Mouse (Mus musculus) liver, adult 2 months (tissue): Measurements from ENCODE around the gene Mmp17. TPM values are rescaled to one million over a fixed set of nuclear protein-coding genes. Genes with fewer than 3 reads are reported as not detected.

Source experiments
- DNase-seq: peaks from one replicate; pipeline ENCODE4 v3.0.0-alpha.2; 2011; ENCODE audit warnings: low read depth, low spot score; ENCODE audit errors: extremely low read depth
- H3K27ac ChIP-seq: fragments of 200-500 bp; replicated peaks from 2 replicates; pipeline ENCODE4 v1.5.1; 2012; ENCODE audit warnings: low read depth, mild to moderate bottlenecking, control low read depth, inconsistent platforms, low read length; ENCODE audit not compliant: insufficient read depth
- H3K27me3 ChIP-seq: fragments of 200-500 bp; 2 replicates; pipeline ENCODE4 v1.6.1; 2012; ENCODE audit warnings: mild to moderate bottlenecking, moderate library complexity, low read length, inconsistent platforms; ENCODE audit not compliant: control insufficient read depth, insufficient read depth
- H3K36me3 ChIP-seq: fragments of 200-500 bp; 2 replicates; pipeline ENCODE4 v1.6.1; 2012; ENCODE audit warnings: low read length, inconsistent platforms; ENCODE audit not compliant: control insufficient read depth, insufficient read depth
- H3K4me1 ChIP-seq: fragments of 200-500 bp; 2 replicates; pipeline ENCODE4 v1.6.1; 2011; ENCODE audit warnings: low read length; ENCODE audit not compliant: control insufficient read depth, insufficient read depth
- H3K4me3 ChIP-seq: fragments of 200-500 bp; 2 replicates; pipeline ENCODE4 v1.5.1; 2011; ENCODE audit warnings: low read depth, mild to moderate bottlenecking, control low read depth, low read length, moderate library complexity; ENCODE audit not compliant: insufficient read depth
- H3K79me2 ChIP-seq: fragments of 200-500 bp; 2 replicates; pipeline ENCODE4 v1.6.1; 2012; ENCODE audit warnings: inconsistent platforms, mild to moderate bottlenecking, low read length, moderate library complexity; ENCODE audit not compliant: control insufficient read depth, insufficient read depth
- H3K9ac ChIP-seq: fragments of 200-500 bp; 2 replicates; pipeline ENCODE4 v1.6.1; 2012; ENCODE audit warnings: low read depth, mild to moderate bottlenecking, control low read depth, inconsistent platforms, low read length
- CTCF ChIP-seq: fragments of 200-500 bp; IDR thresholded peaks from 2 replicates; pipeline ENCODE4 v1.5.1; 2011; ENCODE audit warnings: low read depth, low read length, control low read depth
- POLR2A ChIP-seq: fragments of 200-500 bp; IDR thresholded peaks from 2 replicates; pipeline ENCODE4 v1.6.1; 2011; ENCODE audit warnings: low read length, control low read depth; ENCODE audit not compliant: insufficient read depth; ENCODE audit errors: extremely low read depth
- WGBS: fragments of 180-500 bp; shearing (Covaris S2); methylation state at CpG from one replicate; pipeline ENCODE4 v1.1.7; 2018; 5-methylcytosine and 5-hydroxymethylcytosine counted together
- polyA plus RNA-seq: library from polyadenylated mRNA; depleted of rRNA; stranded (reverse); fragments of >200 nt; gene quantifications from 2 replicates; pipeline ENCODE4 v1.2.3, GENCODE M21; 2012; rRNA removed
- total RNA-seq: library from RNA; depleted of rRNA; stranded (reverse); fragments of >200 nt; gene quantifications from 2 replicates; pipeline ENCODE4 v1.2.3, GENCODE M21; 2014; rRNA removed

Gene Mmp17
- total and polyA plus RNA-seq, 2 experiments, result 0.09 to 0.31 TPM

DNA sequence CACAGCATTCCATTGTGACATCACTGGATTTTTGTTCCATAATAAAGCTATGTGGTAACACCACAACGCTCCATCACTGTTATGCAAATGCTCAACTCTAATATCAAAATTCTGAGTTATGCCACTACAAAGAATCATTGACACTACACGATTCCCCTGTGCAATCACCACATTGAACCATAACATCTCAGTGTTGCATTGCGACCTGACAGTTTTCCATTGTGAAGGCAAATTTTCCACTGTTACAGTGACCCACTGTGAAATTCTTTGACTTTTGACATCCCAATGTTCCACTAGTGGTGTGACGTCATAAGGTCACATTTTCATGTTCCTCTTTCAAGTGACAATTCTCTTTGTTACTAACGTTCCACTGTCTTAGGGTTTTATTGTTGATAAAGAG is 66.9 kb downstream of the Mmp17 start:
- H3K79me2 ChIP-seq, result no peaks in the 10 kb centered on the region
- TF ChIP-seq POLR2A, result no peak
- no peaks in the 10 kb centered on the region for H3K36me3 ChIP-seq
- 96% methylated on average over 5 of the region's 5 CpGs for WGBS
- no peaks in the 10 kb centered on the region for H3K27me3 ChIP-seq
- no peak for DNase-seq
- no peak overlapping the region for H3K9ac ChIP-seq
- H3K4me3 ChIP-seq, result no peak overlapping the region
- no peaks in the 10 kb centered on the region for H3K4me1 ChIP-seq
- H3K27ac ChIP-seq, result no peak overlapping the region

DNA sequence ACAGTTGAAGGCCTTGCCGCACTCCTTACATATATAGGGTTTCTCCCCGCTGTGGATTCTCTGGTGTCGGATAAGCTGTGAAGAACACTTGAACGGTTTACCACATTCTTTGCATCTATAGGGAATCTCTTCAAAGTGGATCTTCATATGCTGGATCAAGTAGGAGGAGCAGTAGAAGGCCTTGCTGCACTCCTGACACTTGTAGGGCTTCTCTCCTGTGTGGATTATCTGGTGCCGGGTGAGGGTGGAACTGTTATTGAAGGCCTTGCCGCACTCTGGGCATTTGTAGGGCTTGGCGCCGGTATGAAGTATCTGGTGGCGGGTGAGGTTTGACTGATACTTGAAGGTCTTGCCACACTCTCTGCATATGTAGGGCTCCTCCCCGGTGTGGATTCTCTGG is 73.0 kb downstream of the Mmp17 start:
- no peak overlapping the region for H3K9ac ChIP-seq
- H3K79me2 ChIP-seq, result no peaks in the 10 kb centered on the region
- TF ChIP-seq CTCF (no peak), POLR2A (no peak)
- WGBS, result 96% methylated on average over 10 of the region's 10 CpGs
- no peaks in the 10 kb centered on the region for H3K27me3 ChIP-seq
- no peak overlapping the region for H3K27ac ChIP-seq
- DNase-seq, result no peak
- no peaks in the 10 kb centered on the region for H3K4me1 ChIP-seq
- H3K4me3 ChIP-seq, result no peak overlapping the region
- H3K36me3 ChIP-seq, result peaks cover 28% of the 10 kb centered on the region

DNA sequence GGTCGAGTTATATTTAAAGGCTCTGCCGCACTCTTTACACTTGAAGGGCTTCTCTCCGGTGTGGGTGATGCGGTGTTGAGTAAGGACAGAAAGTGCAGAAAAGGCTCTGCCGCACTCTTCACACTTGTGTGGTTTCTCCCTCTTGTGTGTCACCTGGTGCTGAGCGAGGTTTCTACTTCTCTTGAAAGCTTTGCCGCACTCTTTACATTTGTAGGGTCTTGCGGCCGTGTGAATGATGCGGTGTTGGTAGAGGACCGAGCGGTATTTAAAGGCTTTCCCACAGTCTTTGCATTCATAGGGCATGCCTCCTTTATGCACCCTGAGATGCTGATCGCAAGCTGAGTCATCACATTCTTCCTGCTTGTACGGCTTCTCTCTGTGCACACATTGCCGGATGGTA is 74.0 kb downstream of the Mmp17 start:
- TF ChIP-seq POLR2A (no peak), CTCF (no peak)
- Histone ChIP-seq H3K4me3 (no peak overlapping the region), H3K27ac (no peak overlapping the region), H3K27me3 (no peaks in the 10 kb centered on the region), H3K4me1 (no peaks in the 10 kb centered on the region), H3K9ac (no peak overlapping the region), H3K36me3 (peaks cover 28% of the 10 kb centered on the region), H3K79me2 (peaks cover 3% of the 10 kb centered on the region; the same call in 1 of the 2 replicates)
- WGBS, result 93% methylated on average over 15 of the region's 15 CpGs
- no peak for DNase-seq

Other genes with a start within 250 kb of the Mmp17 start
- gene Sfswap, start 82.9 kb upstream of the Mmp17 start, total RNA-seq, result 18.9 and 19.3 TPM in 2 replicates
- gene Sfswap, start 82.9 kb upstream of the Mmp17 start, polyA plus RNA-seq, result 21.3 and 32.9 TPM in 2 replicates
- gene Zfp11, start 85.9 kb downstream of the Mmp17 start, total RNA-seq, result 0.74 TPM in 2 replicates
- gene Zfp11, start 85.9 kb downstream of the Mmp17 start, polyA plus RNA-seq, result 0.58 and 0.61 TPM in 2 replicates
- gene Sept14, start 124.3 kb downstream of the Mmp17 start, total RNA-seq, result not detected in 2 replicates
- not detected in 2 replicates for gene Sept14, start 124.3 kb downstream of the Mmp17 start, polyA plus RNA-seq
- 55.5 and 60.8 TPM in 2 replicates for gene Mrps17, start 131.3 kb downstream of the Mmp17 start, total RNA-seq
- 78.0 and 94.6 TPM in 2 replicates for gene Mrps17, start 131.3 kb downstream of the Mmp17 start, polyA plus RNA-seq
- 15.0 and 15.2 TPM in 2 replicates for gene Nipsnap2, start 140.9 kb downstream of the Mmp17 start, total RNA-seq
- gene Nipsnap2, start 140.9 kb downstream of the Mmp17 start, polyA plus RNA-seq, result 10.8 and 15.0 TPM in 2 replicates
- 4.1 and 9.8 TPM in 2 replicates for gene Psph, start 203.3 kb downstream of the Mmp17 start, total RNA-seq
- gene Psph, start 203.3 kb downstream of the Mmp17 start, polyA plus RNA-seq, result 8.3 and 11.0 TPM in 2 replicates